Mouse (Mus musculus) neural tube, embryonic 12.5 days (tissue): ENCODE results near the gene Atp2a3. TPM values are rescaled to one million over a fixed set of nuclear protein-coding genes. Genes with fewer than 3 reads are reported as not detected.
A peak's percentile ranks its signal among the peaks of the same experiment; 100 is the strongest.

ENCODE experiments used
- ATAC-seq: fragments of 200-750 bp; cut with Nextera tagmentation; 2 replicates; pipeline ENCODE4 v1.8.0; 2017; ENCODE audit warnings: low read depth, mild to moderate bottlenecking, moderate TSS enrichment, moderate library complexity; ENCODE audit not compliant: low FRiP score
- H3K27ac ChIP-seq: fragments of 300-500 bp; sonication (generic); 2 replicates; pipeline ENCODE4 v1.5.1; 2016
- H3K27me3 ChIP-seq: fragments of 300-500 bp; sonication (generic); replicated peaks from 2 replicates; pipeline ENCODE4 v1.6.1; 2016; ENCODE audit warnings: mild to moderate bottlenecking
- H3K36me3 ChIP-seq: fragments of 300-500 bp; sonication (generic); 2 replicates; pipeline ENCODE4 v1.6.1; 2016; ENCODE audit warnings: mild to moderate bottlenecking
- H3K4me1 ChIP-seq: fragments of 300-500 bp; sonication (generic); 2 replicates; pipeline ENCODE4 v1.6.1; 2016
- H3K4me2 ChIP-seq: fragments of 300-500 bp; sonication (generic); replicated peaks from 2 replicates; pipeline ENCODE4 v1.6.1; 2016; ENCODE audit warnings: mild to moderate bottlenecking
- H3K4me3 ChIP-seq: fragments of 300-500 bp; sonication (generic); 2 replicates; pipeline ENCODE4 v1.5.1; 2016
- H3K9ac ChIP-seq: fragments of 300-500 bp; sonication (generic); 2 replicates; pipeline ENCODE4 v1.6.1; 2016; ENCODE audit warnings: mild to moderate bottlenecking
- H3K9me3 ChIP-seq: fragments of 300-500 bp; sonication (generic); 2 replicates; pipeline ENCODE4 v1.6.1; 2016; ENCODE audit warnings: mild to moderate bottlenecking
- WGBS: fragments of 180-500 bp; shearing (Covaris S2); methylation state at CpG from one replicate; pipeline ENCODE4 v1.1.7; 2016; 5-methylcytosine and 5-hydroxymethylcytosine counted together
- microRNA-seq: library from miRNA; unstranded; fragments of <30 nt; microRNA quantifications from one replicate; pipeline ENCODE4, GENCODE M21; 2017
- polyA plus RNA-seq: library from polyadenylated mRNA; unstranded; fragments of >200 nt; fragmentation: Nextera tagmentation; extraction: Ambion mirVana; gene quantifications from 2 replicates; pipeline ENCODE4 v1.2.1, GENCODE M21; 2016

Atp2a3 gene
- polyA plus RNA-seq, 1 experiment from 2014 or later: 1.3 TPM

DNA sequence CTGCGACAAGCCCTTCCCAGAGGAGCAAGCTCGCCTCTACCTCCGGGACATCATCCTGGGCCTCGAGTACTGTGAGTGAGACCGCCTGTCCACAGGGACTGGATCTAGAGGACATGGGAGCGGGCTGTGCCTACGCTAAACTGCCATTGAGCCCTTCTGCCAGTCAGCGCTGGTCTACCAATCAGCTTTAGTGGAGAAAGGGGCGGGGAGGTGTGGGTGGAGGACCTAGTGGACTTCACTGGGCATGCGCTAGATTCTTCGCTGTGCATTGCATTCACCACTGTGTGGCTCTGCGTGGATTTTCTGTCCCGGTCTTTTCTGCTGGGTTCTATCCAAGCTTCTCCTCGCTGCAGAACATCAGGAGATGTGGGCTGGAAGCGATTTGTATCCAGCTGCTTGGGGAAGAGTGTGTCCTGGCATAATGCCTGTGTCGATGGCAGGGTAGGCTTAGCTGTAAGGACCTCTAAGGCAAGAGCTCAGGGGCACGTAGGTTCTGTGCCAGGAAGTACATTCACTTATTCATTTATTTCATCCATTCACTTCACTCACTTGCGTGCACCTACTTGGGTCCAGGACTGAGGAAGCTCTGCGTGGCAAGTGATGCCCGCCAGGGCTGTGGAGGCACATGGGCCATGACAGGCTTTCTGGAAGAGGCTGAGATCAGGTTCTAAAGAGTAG, 70.0 kb downstream of the Atp2a3 start:
- Histone ChIP-seq H3K36me3 (no peaks in the 10 kb centered on the region), H3K9me3 (no peaks in the 10 kb centered on the region), H3K27me3 (no peaks in the 10 kb centered on the region), H3K4me3 (peak overlapping the region; percentile 22), H3K9ac (peak overlapping the region; percentile 29; the same call in 1 of the 2 replicates), H3K4me2 (peak overlapping the region; percentile 62), H3K27ac (peak overlapping the region; percentile 32; the same call in 1 of the 2 replicates), H3K4me1 (peaks cover 9% of the 10 kb centered on the region)
- peak; percentile 91 for ATAC-seq
- WGBS: 31% methylated on average over 20 of the region's 20 CpGs

DNA sequence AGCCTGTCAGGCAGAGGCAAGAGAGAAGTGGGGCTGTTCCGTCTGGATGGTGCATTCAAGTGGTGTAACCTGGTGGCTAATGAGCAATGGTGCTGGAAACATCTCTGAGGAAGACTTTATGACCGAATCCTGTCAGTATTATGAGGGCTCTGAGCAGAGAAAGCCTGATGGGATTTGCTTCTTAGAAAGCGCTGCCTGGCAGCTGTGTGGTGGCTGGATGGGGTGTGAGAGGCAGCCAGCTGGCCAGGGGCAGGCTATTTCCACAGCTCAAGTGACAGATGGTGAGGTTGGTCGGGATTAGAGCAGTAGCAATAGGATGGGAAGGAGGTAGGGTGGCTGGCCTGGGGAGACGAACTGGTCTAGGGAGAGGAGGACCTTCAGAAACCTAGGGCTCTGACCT, 70.6 kb downstream of the Atp2a3 start:
- H3K27me3 ChIP-seq: no peaks in the 10 kb centered on the region
- peak overlapping the region; percentile 12; the same call in 1 of the 2 replicates for H3K27ac ChIP-seq
- peaks cover 9% of the 10 kb centered on the region for H3K4me1 ChIP-seq
- H3K9ac ChIP-seq: no peak overlapping the region
- no peaks in the 10 kb centered on the region for H3K36me3 ChIP-seq
- H3K9me3 ChIP-seq: no peaks in the 10 kb centered on the region
- no peak; the same call in 1 of the 2 replicates for ATAC-seq
- peak overlapping the region; percentile 62 for H3K4me2 ChIP-seq
- WGBS: 57% methylated on average over 5 of the region's 5 CpGs
- H3K4me3 ChIP-seq: no peak overlapping the region

DNA sequence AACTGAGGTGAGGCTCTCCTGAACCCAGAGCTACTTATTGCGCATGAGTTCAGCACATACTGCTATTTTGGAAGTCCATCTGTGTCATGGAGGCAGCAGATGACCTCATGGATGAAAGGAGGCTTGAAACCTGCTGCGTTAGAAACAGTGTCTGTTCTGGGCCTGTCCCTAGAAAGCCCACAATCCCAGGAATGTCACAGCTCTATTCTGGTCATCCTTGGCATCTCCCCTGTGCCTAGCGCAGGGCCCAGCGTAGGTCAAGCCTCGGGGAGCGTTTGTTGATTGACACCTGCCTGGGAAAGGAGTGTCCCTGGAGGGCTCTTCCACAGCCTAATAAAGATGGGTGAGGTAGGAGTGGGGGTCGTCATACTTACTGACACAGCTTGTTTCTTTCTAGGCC, 75.1 kb downstream of the Atp2a3 start:
- no peak for ATAC-seq
- Histone ChIP-seq H3K27ac (no peak overlapping the region), H3K27me3 (no peaks in the 10 kb centered on the region), H3K4me2 (no peak overlapping the region), H3K4me1 (peaks cover 15% of the 10 kb centered on the region), H3K9me3 (no peaks in the 10 kb centered on the region), H3K9ac (no peak overlapping the region), H3K4me3 (no peak overlapping the region), H3K36me3 (no peaks in the 10 kb centered on the region)
- WGBS: 75% methylated on average over 7 of the region's 7 CpGs

DNA sequence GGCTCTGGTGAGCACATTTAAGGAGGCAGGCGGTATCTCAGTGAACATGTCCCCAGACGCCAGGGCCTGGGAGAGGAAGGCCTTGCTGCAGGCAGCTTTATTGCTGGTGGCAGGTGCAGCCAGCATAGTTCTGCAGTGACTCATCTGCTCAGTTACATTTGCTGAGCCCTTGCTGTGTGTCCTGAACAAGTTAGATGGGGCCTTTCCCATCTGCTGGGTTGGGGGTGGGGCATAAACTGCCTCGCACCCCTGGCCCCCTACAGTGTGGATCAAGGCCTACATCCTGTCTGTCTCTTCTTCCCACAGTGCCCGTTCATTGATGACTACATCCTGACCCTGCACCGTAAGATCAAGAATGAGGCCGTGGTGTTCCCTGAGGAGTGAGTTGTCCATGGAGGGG, 75.9 kb downstream of the Atp2a3 start:
- no peaks in the 10 kb centered on the region for H3K27me3 ChIP-seq

DNA sequence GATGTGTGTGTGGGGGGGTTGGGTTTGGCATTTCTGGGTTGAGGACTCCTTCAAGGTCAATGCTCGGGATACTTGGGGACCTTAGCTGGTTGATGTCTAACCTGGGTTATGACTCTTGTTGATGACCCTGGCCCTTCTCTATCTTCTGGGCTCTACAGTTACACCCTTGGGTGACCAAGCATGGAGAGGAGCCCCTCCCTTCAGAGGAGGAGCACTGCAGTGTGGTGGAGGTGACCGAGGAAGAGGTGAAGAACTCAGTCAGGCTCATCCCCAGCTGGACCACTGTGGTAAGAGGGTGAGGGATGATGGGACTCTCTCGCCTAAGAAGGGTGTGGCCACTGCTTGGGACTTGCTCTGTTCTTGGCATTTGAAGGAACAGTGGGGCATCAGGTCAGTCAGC, 76.7 kb downstream of the Atp2a3 start:
- no peak for ATAC-seq

More for the DNA sequence above, 75.9 kb downstream of the Atp2a3 start:
- 37% methylated on average over 6 of the region's 6 CpGs for WGBS
- 0 out of 2 replicates have a peak, but pooled peaks cover 8% of the 10 kb centered on the region for H3K4me1 ChIP-seq
- H3K4me3 ChIP-seq: no peak overlapping the region
- H3K9ac ChIP-seq: 0 out of 2 replicates have a peak overlapping the region, but pooled peaks have one; percentile 13
- peak; percentile 26; the same call in 1 of the 2 replicates for ATAC-seq
- H3K9me3 ChIP-seq: no peaks in the 10 kb centered on the region
- H3K27ac ChIP-seq: no peak overlapping the region; the same call in 1 of the 2 replicates
- H3K36me3 ChIP-seq: no peaks in the 10 kb centered on the region
- no peak overlapping the region for H3K4me2 ChIP-seq

DNA sequence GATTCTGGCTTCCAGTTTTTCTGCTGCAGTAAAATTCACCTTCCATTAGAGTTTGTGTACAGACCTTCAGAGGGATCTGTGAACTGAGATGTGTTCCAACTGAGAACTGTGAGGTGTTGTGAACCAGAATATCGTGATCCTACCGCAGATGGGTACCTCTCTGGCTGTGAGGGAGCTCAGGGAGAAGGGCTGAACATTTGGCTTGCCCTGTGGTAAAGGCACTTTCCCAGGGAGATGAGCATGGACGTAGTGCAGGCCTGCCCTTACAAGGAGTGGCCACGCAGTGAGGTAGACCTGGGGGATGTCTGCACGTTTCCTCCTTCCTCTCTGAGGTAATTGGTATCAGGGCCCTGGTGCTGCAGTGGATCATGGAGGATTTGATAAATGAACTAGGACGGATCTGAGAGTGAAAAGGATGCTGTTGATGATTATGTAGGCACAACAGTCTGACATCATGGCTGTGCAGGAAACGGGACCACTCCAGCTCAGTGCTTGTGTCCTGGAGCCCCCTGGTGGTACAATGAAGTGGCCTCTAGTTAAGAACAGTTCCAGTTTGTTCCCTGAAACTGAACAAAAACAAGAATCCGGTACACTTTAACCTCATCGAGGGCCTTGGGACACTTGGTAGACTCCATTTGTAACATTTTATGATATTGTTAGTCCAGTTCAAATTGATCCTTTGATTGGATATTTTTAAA, 78.3 kb downstream of the Atp2a3 start:
- Histone ChIP-seq H3K4me1 (0 out of 2 replicates have a peak, but pooled peaks cover 8% of the 10 kb centered on the region), H3K27me3 (no peaks in the 10 kb centered on the region), H3K9me3 (no peaks in the 10 kb centered on the region), H3K4me2 (no peak overlapping the region), H3K36me3 (no peaks in the 10 kb centered on the region), H3K9ac (no peak overlapping the region), H3K27ac (no peak overlapping the region), H3K4me3 (no peak overlapping the region)
- 64% methylated on average over 9 of the region's 9 CpGs for WGBS
- ATAC-seq: no peak

More for the DNA sequence above, 76.7 kb downstream of the Atp2a3 start:
- H3K36me3 ChIP-seq: no peaks in the 10 kb centered on the region
- no peak overlapping the region for H3K4me2 ChIP-seq
- no peaks in the 10 kb centered on the region for H3K9me3 ChIP-seq
- H3K4me3 ChIP-seq: no peak overlapping the region
- no peaks in the 10 kb centered on the region for H3K27me3 ChIP-seq
- H3K27ac ChIP-seq: no peak overlapping the region
- 91% methylated on average over 3 of the region's 3 CpGs for WGBS
- no peak overlapping the region for H3K9ac ChIP-seq
- H3K4me1 ChIP-seq: 0 out of 2 replicates have a peak, but pooled peaks cover 8% of the 10 kb centered on the region

Small RNAs within 50 kb of the gene (microRNA-seq; reads per million reads assigned to microRNA genes)
- not detected for gene Gm44467

Other genes starting within 250 kb of the Atp2a3 start
- gene Cyb5d2, start 165.0 kb upstream of the Atp2a3 start, polyA plus RNA-seq: 5.5 and 6.2 TPM in 2 replicates
- gene Zzef1, start 164.9 kb upstream of the Atp2a3 start, polyA plus RNA-seq: 12.7 and 13.0 TPM in 2 replicates
- gene P2rx1, start 37.9 kb downstream of the Atp2a3 start, polyA plus RNA-seq: 1.4 TPM in 2 replicates
- gene Camkk1, start 57.8 kb downstream of the Atp2a3 start, polyA plus RNA-seq: 14.7 and 14.8 TPM in 2 replicates
- gene Ncbp3, start 86.6 kb downstream of the Atp2a3 start, polyA plus RNA-seq: 14.3 and 15.1 TPM in 2 replicates
- 0.34 TPM in 2 replicates for gene Itgae, start 129.4 kb downstream of the Atp2a3 start, polyA plus RNA-seq
- 11.0 and 11.1 TPM in 2 replicates for gene Haspin, start 177.1 kb downstream of the Atp2a3 start, polyA plus RNA-seq
- gene P2rx5, start 199.3 kb downstream of the Atp2a3 start, polyA plus RNA-seq: 0.22 and 0.30 TPM in 2 replicates
- gene Emc6, start 215.9 kb downstream of the Atp2a3 start, polyA plus RNA-seq: 122 and 129 TPM in 2 replicates
- gene Tax1bp3, start 215.9 kb downstream of the Atp2a3 start, polyA plus RNA-seq: 198 and 205 TPM in 2 replicates
- gene Ctns, start 237.9 kb downstream of the Atp2a3 start, polyA plus RNA-seq: 21.5 and 26.1 TPM in 2 replicates
- 1.9 and 2.3 TPM in 2 replicates for gene Shpk, start 238.3 kb downstream of the Atp2a3 start, polyA plus RNA-seq